Mouse (Mus musculus): ENCODE results near the gene Lin54.

DNA sequence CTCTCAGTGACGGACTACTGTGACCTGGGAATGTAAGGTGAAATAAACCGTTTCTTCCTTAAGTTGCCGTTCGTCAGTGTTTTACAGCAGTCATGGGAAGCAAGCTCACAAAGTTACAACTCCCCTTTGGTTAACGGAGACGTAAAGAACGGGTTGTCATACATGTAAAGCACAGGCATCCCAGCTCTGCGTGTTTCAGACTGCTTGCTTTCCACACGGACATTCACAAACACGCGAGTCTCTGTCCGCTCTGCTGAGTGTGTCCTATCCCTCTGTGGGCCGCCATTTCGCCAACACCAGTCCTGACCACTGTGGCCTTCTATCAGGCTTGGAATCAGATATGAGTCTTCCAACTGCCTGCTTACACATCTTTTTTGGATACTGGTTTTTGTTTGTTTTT, 61.6 kb downstream of the Lin54 start:
- TF ChIP-seq CTCF (IDR thresholded peaks at IDR 0.05; ENCODE audit: low read depth) (no peak), EP300 (IDR thresholded peaks at IDR 0.05; ENCODE audit: low read depth) (no peak)
